Mouse (Mus musculus) liver, embryonic 14.5 days (tissue): Measurements from ENCODE around the gene Ankle1.

Source experiments
- CTCF ChIP-seq: IDR thresholded peaks from 2 replicates; pipeline ENCODE4 v1.5.1; 2016; ENCODE audit warnings: antibody characterized with exemption, low read depth, control low read depth
- EP300 ChIP-seq: IDR thresholded peaks from 2 replicates; pipeline ENCODE4 v1.6.1; 2016; ENCODE audit warnings: antibody characterized with exemption, low read depth

- TF ChIP-seq CTCF (no peak), EP300 (no peak)
These were observed 25.3 kb upstream of the Ankle1 start for GRCm38 (mm10) chr8:71380178-71381171.
